Mouse (Mus musculus) adipocyte (in vitro differentiated cells): ENCODE results near the gene Trim14.

Source experiments
- DNase-seq: peaks from one replicate; pipeline ENCODE4 v3.0.0-alpha.2; 2016; ENCODE audit warnings: low spot score

Trim14 gene

DNA sequence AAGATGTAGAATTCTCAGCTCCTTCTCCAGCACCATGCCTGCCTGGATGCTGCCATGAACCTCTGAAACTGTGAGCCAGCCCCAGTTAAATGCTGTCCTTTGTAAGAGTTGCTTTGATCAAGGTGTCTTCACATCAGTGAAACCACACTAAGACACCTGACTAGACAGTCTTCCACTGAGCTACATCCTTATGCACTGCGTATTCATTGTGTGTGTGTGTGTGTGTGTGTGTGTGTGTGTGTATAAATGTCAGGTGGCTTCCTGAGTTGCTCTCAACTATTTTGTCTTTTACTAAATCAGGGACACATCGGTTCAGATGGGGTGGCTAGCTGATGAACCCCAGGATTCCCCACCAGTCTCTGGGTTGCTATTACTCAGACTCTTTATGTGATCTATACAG is 56.9 kb downstream of the Trim14 start:
- DNase-seq = no peak

- DNase-seq = no peak
Observed at GRCm38 (mm10) chr4:46475101-46475500, 60.8 kb downstream of the Trim14 start.

DNA sequence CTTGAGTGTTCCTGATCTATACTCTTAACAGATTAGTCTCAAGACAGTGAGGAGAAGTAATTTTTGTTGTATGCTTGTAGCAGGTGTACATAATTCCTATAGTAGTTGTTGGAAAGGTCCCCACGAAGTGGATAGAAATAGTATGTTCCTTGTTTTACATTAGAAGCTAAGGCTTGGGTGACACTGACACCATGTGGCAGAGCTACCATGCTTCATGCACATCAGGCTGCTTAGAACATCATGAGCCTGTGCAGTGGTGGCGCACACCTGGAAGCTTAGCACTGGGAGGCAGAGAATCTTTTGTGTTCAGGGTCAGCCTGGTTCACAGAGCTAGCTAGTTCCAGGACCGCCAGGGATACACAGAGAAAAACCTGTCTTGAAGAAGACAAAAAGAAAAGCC is 70.2 kb downstream of the Trim14 start:
- no peak for DNase-seq

DNA sequence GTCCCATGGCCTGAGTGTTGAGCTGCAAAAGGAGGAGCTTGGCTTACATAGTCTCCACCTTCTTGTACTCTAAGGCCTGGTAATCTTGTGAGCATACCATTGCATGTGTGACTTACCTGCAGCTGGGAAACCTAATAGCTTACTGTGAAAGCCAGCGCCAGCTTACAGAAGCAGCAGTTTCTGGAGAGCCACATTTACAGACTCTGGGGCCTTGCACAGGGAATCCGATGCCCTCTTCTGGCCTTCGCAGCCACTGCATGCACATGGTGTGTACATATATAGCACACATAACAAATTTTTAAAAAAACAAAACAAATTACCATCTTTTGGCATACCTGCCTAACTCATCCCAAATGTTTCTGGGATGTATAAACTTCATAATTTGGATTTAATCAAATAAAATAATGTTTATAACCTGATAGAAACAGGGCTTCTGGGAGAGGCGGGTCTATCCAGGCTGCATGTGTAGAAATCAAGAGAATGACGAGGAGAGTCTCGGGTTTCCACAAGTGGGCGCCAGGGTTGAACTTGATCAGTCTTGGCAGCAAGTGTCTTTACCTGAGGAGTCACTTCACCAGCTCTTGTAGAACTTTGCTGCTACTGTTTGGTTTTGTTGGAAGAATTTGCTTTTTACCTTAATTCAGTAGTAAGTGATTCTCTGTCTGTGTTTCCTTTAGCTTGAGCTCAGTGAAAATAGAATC is 72.7 kb downstream of the Trim14 start:
- no peak for DNase-seq

DNA sequence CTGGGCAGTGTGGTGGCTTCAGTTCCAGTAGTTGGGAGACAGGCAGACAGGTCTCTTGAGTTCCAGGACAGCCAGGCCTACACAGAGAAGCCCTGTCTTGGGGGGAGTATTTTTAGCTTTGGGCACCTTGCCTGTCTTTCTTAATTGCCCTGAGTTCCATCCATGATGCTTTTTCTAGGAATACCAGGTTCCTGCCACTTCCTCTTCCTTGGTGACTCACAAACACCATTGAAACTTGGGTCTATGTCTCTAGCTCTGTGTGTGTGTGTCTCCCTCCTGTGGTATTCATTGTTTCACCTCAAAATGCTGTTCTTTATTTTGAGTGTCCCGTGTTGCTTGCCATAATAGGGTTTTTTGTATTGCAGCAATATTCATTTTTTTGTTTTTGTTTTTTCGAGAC is 77.5 kb downstream of the Trim14 start:
- no peak for DNase-seq

- DNase-seq = peak; percentile 59
Observed at GRCm38 (mm10) chr4:46457186-46457585, 78.8 kb downstream of the Trim14 start.

GRCm38 (mm10) chr4:46456762-46457161 is 79.2 kb downstream of the Trim14 start:
- DNase-seq = no peak

DNA sequence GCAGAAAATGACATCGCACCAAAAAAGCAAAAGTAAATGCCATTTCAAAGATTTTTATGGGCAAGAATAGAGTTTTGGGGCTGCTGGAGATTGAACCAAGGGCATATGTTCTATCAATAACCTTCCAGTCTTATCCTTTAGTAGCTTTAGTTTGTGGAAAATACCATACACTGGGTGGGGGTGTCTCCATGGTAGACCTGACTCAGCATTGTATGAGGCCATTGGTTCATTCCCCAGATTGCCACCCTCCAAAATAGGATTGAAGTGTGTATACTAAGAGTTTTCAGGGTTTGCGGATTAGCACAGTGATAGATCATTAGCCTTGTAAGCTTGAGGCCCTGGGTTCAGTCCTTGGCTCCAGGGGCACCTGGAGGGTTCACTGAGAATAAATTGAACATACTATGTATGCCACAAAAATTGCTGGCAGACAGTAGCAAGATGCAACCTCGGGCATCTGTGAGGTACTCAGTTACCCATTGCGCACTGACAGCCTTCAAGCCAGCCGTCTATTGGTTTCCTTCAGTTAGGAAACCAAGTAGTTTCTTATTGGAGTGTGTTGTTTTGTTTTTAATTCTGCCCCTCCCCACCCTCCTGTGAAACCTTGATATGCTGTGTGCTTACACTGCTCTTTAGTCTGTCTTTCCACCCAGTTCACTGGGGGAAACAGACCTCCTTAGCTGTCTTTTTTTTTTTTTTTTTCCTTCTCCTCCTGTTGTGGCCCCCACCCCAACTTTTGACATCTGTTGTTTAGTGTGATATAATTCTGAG is 81.7 kb downstream of the Trim14 start:
- no peak for DNase-seq

- no peak for DNase-seq
Observed at GRCm38 (mm10) chr4:46452855-46453719, 82.9 kb downstream of the Trim14 start.

GRCm38 (mm10) chr4:46452481-46452850 is 83.5 kb downstream of the Trim14 start:
- DNase-seq = peak; percentile 63

GRCm38 (mm10) chr4:46451758-46452480 is 84.0 kb downstream of the Trim14 start:
- DNase-seq = peak; percentile 63

GRCm38 (mm10) chr4:46451240-46451757 is 84.6 kb downstream of the Trim14 start:
- DNase-seq = peak; percentile 53

DNA sequence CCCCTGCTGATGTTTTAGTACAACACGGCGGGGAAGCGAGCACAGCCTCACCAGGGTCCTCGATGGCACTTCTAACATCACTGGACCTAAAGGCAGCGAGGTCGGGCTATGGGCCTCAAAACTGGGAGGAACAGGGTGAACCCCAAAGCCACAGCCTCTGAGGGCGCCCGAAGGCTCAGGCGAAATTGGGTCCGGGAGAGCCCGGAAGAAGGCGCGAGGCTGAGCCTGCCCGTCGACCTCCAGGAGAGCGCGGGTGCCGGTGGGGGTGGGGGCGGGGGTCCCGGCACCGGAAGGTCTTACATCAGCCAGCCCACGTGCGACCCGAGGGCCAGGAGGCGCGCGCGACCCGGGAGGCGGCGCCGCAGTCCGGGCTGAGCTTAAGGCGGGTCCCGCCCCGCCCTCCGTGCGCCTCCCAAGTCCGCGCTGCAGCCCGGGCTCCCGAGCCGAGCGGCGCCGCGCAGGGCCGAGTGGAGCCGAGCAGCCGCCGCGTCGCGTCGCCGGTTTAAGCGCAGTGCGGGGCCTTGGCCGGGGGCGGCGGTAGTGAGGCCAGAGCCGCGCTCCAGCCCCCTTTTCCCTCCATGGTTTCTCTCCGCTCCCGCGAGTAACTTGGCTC is 85.3 kb downstream of the Trim14 start, which contains the start of gene Anp32b:
TSS of gene Anp32b (plus strand) at position 384 of the 613 bp plus-strand sequence.
- DNase-seq = peak; percentile 80

DNA sequence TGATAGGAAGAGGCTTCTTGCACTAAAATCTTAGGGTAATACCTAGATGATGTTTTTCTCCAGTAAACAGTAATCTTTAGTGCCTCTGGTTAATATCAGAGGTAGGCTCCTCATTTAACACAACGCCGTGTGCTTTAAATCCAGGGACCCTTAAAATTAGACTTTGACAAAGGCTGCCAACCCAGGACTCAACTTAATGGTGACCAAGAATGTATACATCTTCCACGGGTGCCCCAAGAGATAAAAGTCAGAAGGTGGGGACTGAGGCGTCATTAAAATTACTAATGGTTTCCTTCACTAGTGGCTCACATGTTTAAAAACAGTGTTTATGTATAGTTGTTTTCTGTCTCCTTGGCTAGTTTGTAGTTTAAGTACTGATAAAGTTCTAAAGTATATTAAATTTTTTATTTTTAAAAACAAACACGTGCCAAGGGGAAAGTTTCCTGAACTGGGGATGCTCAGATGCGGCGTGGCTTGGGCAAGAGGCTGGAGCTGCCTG is 85.9 kb downstream of the Trim14 start:
- no peak for DNase-seq

- no peak for DNase-seq
Observed at GRCm38 (mm10) chr4:46448886-46449285, 87.1 kb downstream of the Trim14 start.

GRCm38 (mm10) chr4:46447461-46447860 is 88.5 kb downstream of the Trim14 start:
- DNase-seq = no peak

DNA sequence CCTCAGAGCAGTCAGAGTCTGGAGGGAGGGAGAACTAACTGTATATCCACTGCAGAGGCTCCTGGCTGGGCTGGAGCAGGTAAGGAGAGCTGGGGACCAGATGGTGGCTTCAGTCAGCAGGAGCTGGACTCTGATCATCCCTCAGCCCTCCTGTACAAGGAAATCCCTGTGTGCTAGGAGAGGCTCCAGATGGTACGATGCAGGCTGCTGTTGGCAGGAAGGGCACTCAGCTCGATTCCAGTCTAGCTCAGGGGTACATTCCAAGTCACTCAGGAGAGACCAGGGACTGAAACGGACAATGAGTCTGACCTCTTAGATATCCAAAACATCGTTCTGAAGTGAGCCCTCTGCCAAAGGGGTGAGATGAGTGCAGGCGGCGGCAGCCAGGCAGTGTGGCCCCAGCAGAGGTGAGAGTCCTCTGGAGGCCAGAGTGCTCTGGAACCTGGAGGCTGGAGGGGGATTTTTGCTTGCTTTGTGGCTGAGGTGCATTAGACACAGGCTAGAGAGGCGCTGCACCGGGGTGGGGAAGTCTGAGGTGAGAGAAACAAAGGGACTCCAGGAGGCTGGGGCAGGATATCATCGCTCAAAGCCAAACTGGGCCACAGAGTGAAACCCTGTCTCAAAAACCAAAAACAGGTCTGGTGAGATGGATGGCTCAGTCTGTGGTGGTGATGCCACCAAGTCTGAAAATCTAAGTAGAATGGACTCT is 90.5 kb downstream of the Trim14 start:
- DNase-seq = no peak
